8 mouse cellular contexts compared by ENCODE assay signal in genomic region chr1:45430520-45430919, GRCm38 (mm10).
DNase-seq lines count a peak whose midpoint lies in the region; ATAC-seq lines count a peak whose summit lies in the region.

No protein-coding gene starts in this region.

- H3K36me3 ChIP-seq in kidney, embryonic 15.5 days = peaks cover 17% of the 10 kb centered on the region; the same call in 1 of the 2 replicates

- DNase-seq in kidney, adult 11 months = peak; percentile 5
- peak; percentile 3 to 41 for DNase-seq in adrenal gland, adult 18-20 months (ENCODE audit: low spot score in 2 of 2)
- DNase-seq in heart, postnatal 10 days = peak; percentile 74 to 75
- DNase-seq in lung, postnatal 36 days = peak; percentile 71
- DNase-seq in layer of hippocampus, adult 8-10 months (ENCODE audit: low spot score in 2 of 2) = no peak
- no peak for DNase-seq in thymus, postnatal 36 days
- DNase-seq in layer of hippocampus, postnatal 14 days (ENCODE audit: low spot score in 2 of 2) = no peak

- 78% methylated on average over 4 of the region's 4 CpGs for WGBS in kidney, embryonic 15.5 days

- H3K4me3 ChIP-seq in kidney, embryonic 15.5 days (replicated peaks) = no peak overlapping the region

- no peak overlapping the region for H3K4me2 ChIP-seq in kidney, embryonic 15.5 days

- no peak overlapping the region for H3K27ac ChIP-seq in kidney, embryonic 15.5 days

- ATAC-seq in kidney, embryonic 15.5 days (replicated peaks; ENCODE audit: low FRiP score) = no peak

- no peaks in the 10 kb centered on the region for H3K4me1 ChIP-seq in kidney, embryonic 15.5 days

- intact Hi-C loops in heart, postnatal 10 days (cut with DNase I) = loop anchor here (5.0 kb wide), 2 partner anchors 72 to 242 kb away; partner anchors contain the start of gene Col5a2

- H3K9ac ChIP-seq in kidney, embryonic 15.5 days = no peak overlapping the region

- no peaks in the 10 kb centered on the region for H3K27me3 ChIP-seq in kidney, embryonic 15.5 days

- H3K9me3 ChIP-seq in kidney, embryonic 15.5 days (replicated peaks) = no peaks in the 10 kb centered on the region

Comparison
In these comparisons a context has a peak if more than half of its experiments do, and no peak if none do; other contexts are left out.
1. DNase-seq: peak in kidney, adult 11 months (single experiment), adrenal gland, adult 18-20 months (2 of 2), heart, postnatal 10 days (2 of 2) and lung, postnatal 36 days (single experiment); none in layer of hippocampus, adult 8-10 months (0 of 2), thymus, postnatal 36 days (0 of 2) and layer of hippocampus, postnatal 14 days (0 of 2).